Mouse (Mus musculus) left cerebral cortex, adult 9 months (tissue): ENCODE data around the gene Osbpl5.
"Not testable (repeated sequence)": the region's sequence is repeated elsewhere in the genome, so short reads cannot be mapped to it uniquely, and the experiment has no call there.

Experiments used
- DNase-seq, 2 experiments: peaks; one replicate each; pipeline ENCODE4 v3.0.0; 2022; ENCODE audit warnings: low spot score in 2 of 2

Gene Osbpl5

GRCm38 (mm10) chr7:143649034-143649768, 107.6 kb downstream of the Osbpl5 start, which contains the start of gene Tnfrsf22:
Gene Tnfrsf22 (minus strand): TSS chr7:143649661.
- peak in 1 of 2 experiments; percentile 71 for DNase-seq

GRCm38 (mm10) chr7:143643949-143644348, 112.8 kb downstream of the Osbpl5 start:
- not testable (repeated sequence) for DNase-seq
